Mouse (Mus musculus) liver, embryonic 14.5 days (tissue): ENCODE results near the gene Uri1.

ENCODE experiments used
- CTCF ChIP-seq: IDR thresholded peaks from 2 replicates; pipeline ENCODE4 v1.5.1; 2016; ENCODE audit warnings: antibody characterized with exemption, low read depth, control low read depth
- EP300 ChIP-seq: IDR thresholded peaks from 2 replicates; pipeline ENCODE4 v1.6.1; 2016; ENCODE audit warnings: antibody characterized with exemption, low read depth

- TF ChIP-seq CTCF (no peak), EP300 (no peak)
These were observed 23.9 kb upstream of the Uri1 start for GRCm38 (mm10) chr7:38047229-38047628.
